Mouse (Mus musculus): ENCODE measurements at regions not wholly inside any gene's neighbourhood (a gene's known extent, or its start where the extent isn't known, plus 50 kb on each side); places are given as distances from the start of the nearest gene placed in this dataset.

GRCm38 (mm10) chr2:57698659-57699061 lies 299.0 kb upstream of the Galnt5 start:
- no peak for ATAC-seq (ENCODE audit: insufficient number of reproducible peaks, low FRiP score)
- H3K4me2 ChIP-seq: peak overlapping the region; percentile 65
- H3K9me3 ChIP-seq (replicated peaks): no peaks in the 10 kb centered on the region
- no peaks in the 10 kb centered on the region for H3K4me1 ChIP-seq (replicated peaks)
- 12% methylated on average over 11 of the region's 11 CpGs for WGBS
- no peaks in the 10 kb centered on the region for H3K36me3 ChIP-seq
- H3K4me3 ChIP-seq: peak overlapping the region; percentile 40
- peak overlapping the region; percentile 56; the same call in 1 of the 2 replicates for H3K9ac ChIP-seq
- no peak overlapping the region for H3K27ac ChIP-seq (ENCODE audit: poor library complexity, severe bottlenecking)
- H3K27me3 ChIP-seq (replicated peaks): no peaks in the 10 kb centered on the region; the same call in 1 of the 2 replicates

- Histone ChIP-seq H3K4me1 (replicated peaks) (no peaks in the 10 kb centered on the region), H3K36me3 (no peaks in the 10 kb centered on the region), H3K9ac (no peak overlapping the region), H3K4me3 (no peak overlapping the region), H3K27ac (ENCODE audit: poor library complexity, severe bottlenecking) (no peak overlapping the region), H3K9me3 (replicated peaks) (no peaks in the 10 kb centered on the region), H3K27me3 (replicated peaks) (no peaks in the 10 kb centered on the region; the same call in 1 of the 2 replicates), H3K4me2 (peak overlapping the region; percentile 65)
- no peak for ATAC-seq (ENCODE audit: insufficient number of reproducible peaks, low FRiP score)
- 56% methylated on average over 4 of the region's 4 CpGs for WGBS
Observed at GRCm38 (mm10) chr2:57699226-57699625, 298.5 kb upstream of the Galnt5 start.

DNA sequence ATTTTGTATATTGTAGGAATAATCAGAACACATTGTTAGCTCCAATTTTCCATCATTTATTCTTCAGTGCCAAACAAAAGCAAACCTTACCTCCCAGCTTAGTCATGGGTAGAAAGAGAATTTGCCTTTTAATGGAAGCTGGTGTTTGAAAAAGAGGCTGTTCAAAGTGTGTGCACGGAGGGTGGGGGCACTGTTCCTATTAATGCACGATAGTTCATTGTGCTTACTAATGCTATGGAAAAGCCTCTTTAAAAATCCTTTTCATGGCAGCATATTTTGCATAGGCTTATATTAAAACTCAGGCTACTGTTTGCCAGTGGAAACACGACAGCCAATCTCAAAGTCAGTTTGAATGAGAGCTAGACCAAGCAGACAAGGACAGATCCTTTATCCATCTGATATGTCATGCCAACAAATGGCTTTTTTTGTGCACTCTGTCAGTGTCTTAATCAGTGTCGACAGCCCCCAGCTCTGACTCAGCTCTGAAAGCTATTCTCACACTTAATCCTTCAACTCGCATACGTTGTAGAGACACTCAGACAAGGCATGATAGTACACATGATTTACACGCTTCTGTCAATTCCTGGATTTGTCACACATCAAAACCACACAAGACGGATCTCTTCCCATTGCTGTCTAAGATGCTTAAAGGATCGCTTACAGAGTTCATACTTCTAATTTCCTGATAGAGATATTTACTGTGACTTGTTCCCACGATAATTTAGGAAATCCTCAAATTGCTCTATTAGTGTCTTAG lies 280.8 kb upstream of the Galnt5 start:
- 56% methylated on average over 10 of the region's 10 CpGs for WGBS

More for the DNA sequence above, 280.8 kb upstream of the Galnt5 start:
- no peak for ATAC-seq (ENCODE audit: insufficient number of reproducible peaks, low FRiP score)
- Histone ChIP-seq H3K9ac (no peak overlapping the region), H3K4me1 (replicated peaks) (no peaks in the 10 kb centered on the region), H3K9me3 (replicated peaks) (no peaks in the 10 kb centered on the region), H3K27me3 (replicated peaks) (no peaks in the 10 kb centered on the region), H3K27ac (ENCODE audit: poor library complexity, severe bottlenecking) (no peak overlapping the region), H3K36me3 (no peaks in the 10 kb centered on the region), H3K4me2 (no peak overlapping the region), H3K4me3 (no peak overlapping the region)

Data from heart, embryonic 12.5 days (tissue).